In the genomic region with DNA sequence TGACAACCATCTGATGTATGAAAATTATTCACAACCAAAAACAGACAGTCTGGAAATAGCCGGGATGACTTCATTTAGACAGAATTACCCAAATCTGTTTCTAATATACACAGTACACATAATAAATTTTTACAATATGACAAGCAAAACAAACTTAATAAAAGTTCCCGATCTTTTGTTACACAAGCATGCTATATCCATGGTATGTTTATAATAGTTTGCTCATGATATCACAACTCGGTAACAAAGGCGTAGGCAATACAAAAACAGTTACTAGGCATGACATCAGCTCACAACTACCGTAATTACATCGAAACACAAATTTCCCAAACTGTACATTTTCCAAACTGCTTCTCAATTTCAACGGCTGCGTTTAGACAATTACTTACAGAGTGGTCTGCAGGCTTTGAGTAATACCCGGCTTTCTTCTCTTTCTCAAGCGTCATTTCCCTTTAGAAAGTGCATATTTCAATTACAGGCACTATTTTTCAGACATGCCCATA, we compare ENCODE assay signal across 21 mouse cellular contexts.
DNase-seq lines count a peak whose midpoint lies in the region; ATAC-seq and TF ChIP-seq lines count a peak whose summit lies in the region.
"Had no signal": no experiment of that assay in that cellular context is flagged by ENCODE, and none has a peak within 500 bp of the region (broad histone marks: within the 10 kb centered on the region; RNA-seq: fewer than 3 reads in every experiment).

No protein-coding gene starts in this region.

- no peaks in the 10 kb centered on the region; the same call in 1 of the 2 replicates for H3K36me3 ChIP-seq in lung, postnatal 0 days (ENCODE audit: insufficient read depth, low read length)
- H3K36me3 ChIP-seq in hindbrain, embryonic 13.5 days, result no peaks in the 10 kb centered on the region
- H3K36me3 ChIP-seq: forebrain, embryonic 15.5 days; hindbrain, embryonic 15.5 days; limb, embryonic 13.5 days; liver, embryonic 15.5 days; midbrain, embryonic 15.5 days; stomach, embryonic 15.5 days had no signal

- peak; percentile 64 for ATAC-seq in lung, postnatal 0 days
- no peak for ATAC-seq in hindbrain, embryonic 13.5 days (ENCODE audit: low FRiP score)
- ATAC-seq: forebrain, embryonic 15.5 days; intestine, postnatal 0 days; midbrain, embryonic 15.5 days had no signal

- no peak overlapping the region for H3K9ac ChIP-seq in lung, postnatal 0 days (replicated peaks; ENCODE audit: low read depth)
- no peak overlapping the region for H3K9ac ChIP-seq in hindbrain, embryonic 13.5 days
- H3K9ac ChIP-seq: forebrain, embryonic 15.5 days; hindbrain, embryonic 15.5 days; limb, embryonic 13.5 days; liver, embryonic 15.5 days; midbrain, embryonic 15.5 days; stomach, embryonic 15.5 days had no signal

- H3K9me3 ChIP-seq in lung, postnatal 0 days (ENCODE audit: low read length), result no peaks in the 10 kb centered on the region
- no peaks in the 10 kb centered on the region for H3K9me3 ChIP-seq in hindbrain, embryonic 13.5 days
- H3K9me3 ChIP-seq: forebrain, embryonic 15.5 days; hindbrain, embryonic 15.5 days; limb, embryonic 13.5 days; liver, embryonic 15.5 days; midbrain, embryonic 15.5 days; stomach, embryonic 15.5 days had no signal

- intact Hi-C loops in gastrocnemius, adult 2 months (cut with DNase I), result no loop called here
- intact Hi-C loops in left cerebral cortex, postnatal 36 days (cut with DNase I), result no loop called here

- 46% methylated on average over 10 of the region's 10 CpGs for WGBS in lung, postnatal 0 days
- 92% methylated on average over 10 of the region's 10 CpGs for WGBS in hindbrain, embryonic 13.5 days

- no peaks in the 10 kb centered on the region for H3K27me3 ChIP-seq in lung, postnatal 0 days (replicated peaks; ENCODE audit: insufficient read depth, low read length)
- no peaks in the 10 kb centered on the region for H3K27me3 ChIP-seq in hindbrain, embryonic 13.5 days
- H3K27me3 ChIP-seq: forebrain, embryonic 15.5 days; hindbrain, embryonic 15.5 days; limb, embryonic 13.5 days; liver, embryonic 15.5 days; midbrain, embryonic 15.5 days; stomach, embryonic 15.5 days had no signal

- peak overlapping the region; percentile 46; the same call in 1 of the 2 replicates for H3K27ac ChIP-seq in gastrocnemius, adult 2 months
- H3K27ac ChIP-seq in lung, postnatal 0 days (ENCODE audit: low read length), result 0 out of 2 replicates have a peak overlapping the region, but pooled peaks have one; percentile 59
- no peak overlapping the region for H3K27ac ChIP-seq in hindbrain, embryonic 13.5 days
- H3K27ac ChIP-seq: forebrain, embryonic 15.5 days; hindbrain, embryonic 15.5 days; layer of hippocampus, adult 2 months; liver, embryonic 15.5 days; midbrain, embryonic 15.5 days had no signal

- DNase-seq in gastrocnemius, adult 2 months, result no peak
- no peak for DNase-seq in gastrocnemius, adult 8-10 months (ENCODE audit: low spot score in 2 of 2)
- peak; percentile 83 for DNase-seq in lung, postnatal 0 days (ENCODE audit: low spot score)
- DNase-seq in lung, postnatal 14 days, result no peak
- peak; percentile 55 for DNase-seq in fibroblast of lung, adult 2 months (ENCODE audit: low read depth)
- no peak for DNase-seq in thymus, postnatal 36 days
- DNase-seq in left cerebral cortex, postnatal 36 days (ENCODE audit: low spot score in 2 of 2), result no peak
- DNase-seq: adrenal gland, postnatal 14 days; cerebellum, adult 2 months; heart, adult 18-20 months; heart, postnatal 14 days had no signal

- peaks cover 23% of the 10 kb centered on the region for H3K4me1 ChIP-seq in lung, postnatal 0 days (ENCODE audit: insufficient read depth, low read depth, low read length)
- H3K4me1 ChIP-seq in hindbrain, embryonic 13.5 days (replicated peaks), result peaks cover 11% of the 10 kb centered on the region; the same call in 1 of the 2 replicates
- H3K4me1 ChIP-seq: liver, embryonic 15.5 days; midbrain, embryonic 15.5 days had no signal

- H3K4me3 ChIP-seq in gastrocnemius, adult 2 months, result no peak overlapping the region
- no peak overlapping the region for H3K4me3 ChIP-seq in lung, postnatal 0 days (ENCODE audit: low read depth, low read length)
- no peak overlapping the region for H3K4me3 ChIP-seq in hindbrain, embryonic 13.5 days
- H3K4me3 ChIP-seq: erythroblast, embryonic 14.5 days; forebrain, embryonic 15.5 days; hindbrain, embryonic 15.5 days; layer of hippocampus, adult 2 months; limb, embryonic 13.5 days; liver, embryonic 15.5 days; midbrain, embryonic 15.5 days; stomach, embryonic 15.5 days had no signal

- peak; percentile 83 for TF ChIP-seq EP300 in lung, postnatal 0 days (IDR thresholded peaks at IDR 0.05)

- H3K4me2 ChIP-seq in lung, postnatal 0 days (replicated peaks; ENCODE audit: low read depth, low read length), result no peak overlapping the region
- no peak overlapping the region for H3K4me2 ChIP-seq in hindbrain, embryonic 13.5 days
- H3K4me2 ChIP-seq: forebrain, embryonic 15.5 days; hindbrain, embryonic 15.5 days; limb, embryonic 13.5 days; liver, embryonic 15.5 days; midbrain, embryonic 15.5 days; stomach, embryonic 15.5 days had no signal

- no peak for TF ChIP-seq CTCF in gastrocnemius, adult 2 months (IDR thresholded peaks at IDR 0.05)
- no peak for TF ChIP-seq CTCF in lung, postnatal 0 days (IDR thresholded peaks at IDR 0.05)

Comparison
In these comparisons a context has a peak if more than half of its experiments do, and no peak if none do; other contexts are left out.
1. DNase-seq: peak in lung, postnatal 0 days (single experiment) and fibroblast of lung, adult 2 months (single experiment); none in gastrocnemius, adult 2 months (single experiment), gastrocnemius, adult 8-10 months (0 of 2), lung, postnatal 14 days (single experiment), thymus, postnatal 36 days (0 of 2) and left cerebral cortex, postnatal 36 days (0 of 2).